Mouse (Mus musculus) cerebellum, adult 2 months (tissue): ENCODE measurements around the gene Tesc.

Experiments used
- CTCF ChIP-seq: fragments of 200-500 bp; IDR thresholded peaks from 2 replicates; pipeline ENCODE4 v1.5.1; 2011; ENCODE audit warnings: low read depth, mild to moderate bottlenecking, control low read depth, low read length, moderate library complexity, borderline replicate concordance; ENCODE audit not compliant: insufficient read depth
- POLR2A ChIP-seq: fragments of 200-500 bp; IDR thresholded peaks from 2 replicates; pipeline ENCODE4 v1.6.1; 2011; ENCODE audit warnings: low read length, control low read depth, borderline replicate concordance; ENCODE audit not compliant: insufficient read depth

DNA sequence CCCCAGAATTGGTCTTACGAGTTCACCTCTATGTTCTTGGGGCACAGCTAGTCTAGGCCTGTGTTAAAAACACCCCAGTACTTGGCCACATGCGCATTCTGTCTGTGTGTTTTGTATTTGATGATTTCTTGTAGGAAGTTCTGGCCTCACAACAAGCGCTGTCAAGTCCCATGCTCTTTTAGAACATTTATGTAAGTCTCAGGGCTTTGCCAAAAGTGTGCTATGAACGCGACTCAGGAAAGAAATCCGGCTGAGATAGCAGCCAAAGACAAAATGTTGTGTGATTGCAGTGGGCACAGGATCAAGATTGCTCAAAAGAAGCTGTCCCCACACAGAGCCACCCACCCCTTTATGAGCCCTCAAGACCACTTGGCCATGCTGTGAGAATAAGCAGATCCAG is 34.0 kb upstream of the Tesc start:
- no peak for TF ChIP-seq CTCF
- no peak for TF ChIP-seq POLR2A
